Mouse (Mus musculus) layer of hippocampus, adult 8-10 months (tissue): ENCODE data around the gene Muc1. TPM values are rescaled to one million over a fixed set of nuclear protein-coding genes. Genes with fewer than 3 reads are reported as not detected.
A peak's percentile ranks its signal among the peaks of the same experiment; 100 is the strongest.
"Not testable (repeated sequence)": the region's sequence is repeated elsewhere in the genome, so short reads cannot be mapped to it uniquely, and the experiment has no call there.

Experiments
- DNase-seq, 2 experiments: peaks; one replicate each; pipeline ENCODE4 v3.0.0; 2022; ENCODE audit warnings: low spot score in 2 of 2
- total RNA-seq, 4 experiments: library from RNA; stranded (reverse); gene quantifications; 2 replicates each; pipeline ENCODE4 v1.2.4; 2022

Gene Muc1
- total RNA-seq, 4 experiments from 2014 or later, result 0.37 to 1.7 (median 1.2) TPM

GRCm38 (mm10) chr3:89209731-89210130, 19.1 kb upstream of the Muc1 start:
- no peak for DNase-seq

- DNase-seq, result no peak
These were observed 18.7 kb upstream of the Muc1 start for GRCm38 (mm10) chr3:89210162-89210561.

- DNase-seq, result no peak
These were observed 18.1 kb upstream of the Muc1 start for GRCm38 (mm10) chr3:89210731-89211130.

GRCm38 (mm10) chr3:89213803-89214530, 14.9 kb upstream of the Muc1 start:
- DNase-seq, result peak; percentile 87 to 90

- DNase-seq, result no peak
These were observed 14.0 kb upstream of the Muc1 start, which contains the start of gene Thbs3 for GRCm38 (mm10) chr3:89214681-89215411. Gene Thbs3 (plus strand): TSS chr3:89215180.

- peak; percentile 74 to 87 for DNase-seq
These were observed 13.0 kb upstream of the Muc1 start for GRCm38 (mm10) chr3:89215853-89216252.

- DNase-seq, result not testable (repeated sequence)
These were observed 12.4 kb upstream of the Muc1 start for GRCm38 (mm10) chr3:89216407-89216806.

GRCm38 (mm10) chr3:89218271-89218670, 10.6 kb upstream of the Muc1 start:
- DNase-seq, result no peak

- no peak for DNase-seq
These were observed 9.3 kb upstream of the Muc1 start for GRCm38 (mm10) chr3:89219546-89219945.

- no peak for DNase-seq
These were observed 7.7 kb upstream of the Muc1 start for GRCm38 (mm10) chr3:89221167-89221566.

- DNase-seq, result no peak
These were observed 4.1 kb upstream of the Muc1 start for GRCm38 (mm10) chr3:89224796-89225195.

- DNase-seq, result no peak
These were observed 3.5 kb upstream of the Muc1 start for GRCm38 (mm10) chr3:89225321-89225815.

GRCm38 (mm10) chr3:89225918-89226317, 2.9 kb upstream of the Muc1 start:
- peak; percentile 61 to 70 for DNase-seq

- DNase-seq, result no peak
These were observed 2.5 kb upstream of the Muc1 start for GRCm38 (mm10) chr3:89226361-89226760.

GRCm38 (mm10) chr3:89226900-89227299, 2.0 kb upstream of the Muc1 start, which contains the start of gene Mtx1:
Gene Mtx1 (minus strand): TSS chr3:89227088.
- DNase-seq, result no peak

GRCm38 (mm10) chr3:89227307-89228179, 1.3 kb upstream of the Muc1 start:
- peak; percentile 94 for DNase-seq

- DNase-seq, result peak; percentile 71 to 85
These were observed 692 bp upstream of the Muc1 start for GRCm38 (mm10) chr3:89228180-89228549.

- DNase-seq, result no peak
These were observed 419 bp downstream of the Muc1 start for GRCm38 (mm10) chr3:89229276-89229675.

GRCm38 (mm10) chr3:89230561-89230960, 1.7 kb downstream of the Muc1 start:
- no peak for DNase-seq

- no peak for DNase-seq
These were observed 2.5 kb downstream of the Muc1 start for GRCm38 (mm10) chr3:89231345-89231744.

GRCm38 (mm10) chr3:89231772-89232275, 3.0 kb downstream of the Muc1 start:
- DNase-seq, result no peak
